Mouse (Mus musculus) kidney, adult 9 months (tissue): ENCODE measurements around the gene Smoc2.

Experiments
- DNase-seq: peaks from one replicate; pipeline ENCODE4 v3.0.0; 2022

Smoc2 gene

DNA sequence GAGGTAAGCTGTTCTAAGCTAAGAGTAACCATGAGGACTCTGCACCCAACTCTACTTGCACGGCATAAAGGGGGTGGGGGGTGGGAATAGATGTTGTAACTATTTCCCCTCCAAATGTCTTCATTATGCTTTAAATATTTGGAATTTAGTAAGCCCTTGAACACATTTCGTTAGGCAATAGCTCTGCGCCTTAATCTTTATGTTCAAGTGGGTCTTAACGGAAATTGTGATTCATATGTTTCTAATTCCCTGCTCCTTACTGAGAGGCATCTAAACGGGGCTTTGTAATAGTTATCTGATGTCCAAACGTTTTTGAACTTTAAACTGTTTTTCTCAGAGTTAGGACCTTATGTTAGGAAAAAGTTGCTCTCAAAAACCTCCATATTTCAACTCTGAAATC lies 147.2 kb downstream of the Smoc2 start:
- no peak for DNase-seq

DNA sequence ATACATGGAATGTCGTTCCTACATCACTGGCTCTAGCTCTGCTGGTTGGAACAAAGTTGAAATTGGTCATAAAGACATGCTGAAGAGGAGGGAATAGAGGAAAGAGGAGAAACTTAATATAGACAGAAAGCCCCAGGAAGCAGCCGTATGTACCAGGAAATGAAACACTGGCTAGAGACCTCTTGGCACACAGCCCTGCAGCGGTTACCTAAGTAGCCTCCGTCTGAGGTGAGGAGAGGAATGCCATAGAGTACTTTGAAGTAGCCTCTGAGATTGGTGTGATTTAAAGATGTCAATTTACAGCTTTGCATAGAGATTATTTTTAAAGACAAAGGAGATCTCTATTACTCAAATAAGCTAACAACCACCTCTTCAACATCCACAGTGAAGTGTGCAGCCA lies 155.4 kb downstream of the Smoc2 start:
- DNase-seq, result no peak

DNA sequence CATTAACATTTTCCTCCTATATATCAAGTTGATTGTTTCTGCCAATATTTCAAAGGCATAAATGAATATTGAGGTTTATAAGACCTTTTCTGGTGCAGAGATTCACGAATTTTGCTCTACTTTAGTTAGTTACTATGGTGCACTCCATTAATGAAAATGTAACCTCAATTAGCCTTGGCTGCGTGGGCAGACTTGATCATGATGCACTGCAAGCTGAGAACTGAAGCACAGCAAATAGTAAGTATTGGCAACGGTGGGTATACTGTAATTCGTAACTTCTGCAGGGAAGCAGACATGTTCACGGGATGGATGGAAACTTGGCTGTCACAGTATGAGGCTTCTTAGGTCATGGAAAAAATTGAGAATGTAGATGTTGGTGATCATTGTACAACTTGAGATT lies 166.3 kb downstream of the Smoc2 start:
- DNase-seq, result no peak

DNA sequence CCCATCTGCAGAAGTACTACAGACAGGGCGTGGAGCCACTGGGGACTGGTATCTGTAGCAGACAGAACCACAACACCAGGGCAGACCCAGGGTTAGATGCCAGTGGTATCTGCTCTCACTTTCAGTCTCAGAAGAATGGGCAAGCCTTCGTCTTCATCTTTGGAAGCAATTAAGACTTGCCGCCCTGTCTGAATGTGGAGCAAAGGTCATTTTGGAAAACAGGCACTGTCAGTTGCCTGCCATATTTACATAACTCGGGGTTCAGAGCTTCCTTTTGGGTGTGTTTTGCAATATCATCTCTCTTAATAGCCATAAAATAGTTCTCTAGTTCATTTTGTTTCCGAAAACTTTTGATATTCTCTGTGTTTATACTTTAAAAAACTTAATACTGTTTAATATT lies 168.0 kb downstream of the Smoc2 start:
- DNase-seq, result no peak
